Mouse (Mus musculus): ENCODE results near the gene Slc16a9. TPM values are rescaled to one million over a fixed set of nuclear protein-coding genes. Genes with fewer than 3 reads are reported as not detected.

Slc16a9 gene
- polyA plus RNA-seq, 1 experiment from 2014 or later: 1.1 TPM

- no peaks in the 10 kb centered on the region for H3K27me3 ChIP-seq (ENCODE audit: insufficient read depth, low read length)
- DNase-seq (no peak), ATAC-seq (no peak)
- WGBS (ENCODE audit: insufficient replicate concordance): 30% methylated on average over 4 of the region's 4 CpGs
- no peak overlapping the region for H3K9ac ChIP-seq (replicated peaks)
- no peaks in the 10 kb centered on the region for H3K9me3 ChIP-seq (ENCODE audit: low read length)
- no peak overlapping the region for H3K4me3 ChIP-seq (ENCODE audit: low read depth, low read length)
- H3K27ac ChIP-seq (ENCODE audit: low read depth): no peak overlapping the region
- TF ChIP-seq CTCF (IDR thresholded peaks at IDR 0.05; ENCODE audit: low read depth) (no peak), EP300 (IDR thresholded peaks at IDR 0.05; ENCODE audit: low read depth) (no peak)
- H3K36me3 ChIP-seq (replicated peaks; ENCODE audit: insufficient read depth, low read length): no peaks in the 10 kb centered on the region
- H3K4me1 ChIP-seq (ENCODE audit: insufficient read depth): peaks cover 3% of the 10 kb centered on the region; the same call in 1 of the 2 replicates
- no peak overlapping the region for H3K4me2 ChIP-seq (ENCODE audit: low read depth, low read length)
Observed at GRCm38 (mm10) chr10:70257029-70257428, 12.1 kb downstream of the Slc16a9 start.

- no peak for DNase-seq
- WGBS (ENCODE audit: insufficient replicate concordance): 78% methylated on average over 4 of the region's 4 CpGs
- TF ChIP-seq EP300 (IDR thresholded peaks at IDR 0.05; ENCODE audit: low read depth) (no peak), CTCF (IDR thresholded peaks at IDR 0.05; ENCODE audit: low read depth) (no peak)
- Histone ChIP-seq H3K4me2 (ENCODE audit: low read depth, low read length) (no peak overlapping the region), H3K36me3 (replicated peaks; ENCODE audit: insufficient read depth, low read length) (no peaks in the 10 kb centered on the region), H3K4me3 (ENCODE audit: low read depth, low read length) (no peak overlapping the region), H3K9me3 (ENCODE audit: low read length) (no peaks in the 10 kb centered on the region), H3K27me3 (ENCODE audit: insufficient read depth, low read length) (no peaks in the 10 kb centered on the region), H3K27ac (ENCODE audit: low read depth) (no peak overlapping the region), H3K9ac (replicated peaks) (no peak overlapping the region), H3K4me1 (ENCODE audit: insufficient read depth) (peaks cover 3% of the 10 kb centered on the region; the same call in 1 of the 2 replicates)
- ATAC-seq: no peak
Observed at GRCm38 (mm10) chr10:70260904-70261303, 16.0 kb downstream of the Slc16a9 start.

- Histone ChIP-seq H3K9me3 (ENCODE audit: low read length) (no peaks in the 10 kb centered on the region), H3K4me2 (ENCODE audit: low read depth, low read length) (no peak overlapping the region), H3K4me1 (ENCODE audit: insufficient read depth) (peaks cover 2% of the 10 kb centered on the region; the same call in 1 of the 2 replicates), H3K36me3 (replicated peaks; ENCODE audit: insufficient read depth, low read length) (no peaks in the 10 kb centered on the region), H3K9ac (replicated peaks) (no peak overlapping the region), H3K4me3 (ENCODE audit: low read depth, low read length) (no peak overlapping the region), H3K27me3 (ENCODE audit: insufficient read depth, low read length) (no peaks in the 10 kb centered on the region), H3K27ac (ENCODE audit: low read depth) (no peak overlapping the region)
- WGBS (ENCODE audit: insufficient replicate concordance): 63% methylated on average over 3 of the region's 3 CpGs
- no peak for TF ChIP-seq EP300 (IDR thresholded peaks at IDR 0.05; ENCODE audit: low read depth)
- TF ChIP-seq CTCF (IDR thresholded peaks at IDR 0.05; ENCODE audit: low read depth): no peak
- ATAC-seq: no peak
- no peak for DNase-seq
Observed at GRCm38 (mm10) chr10:70262051-70262450, 17.2 kb downstream of the Slc16a9 start.

GRCm38 (mm10) chr10:70263681-70264189 is 18.8 kb downstream of the Slc16a9 start:
- DNase-seq: no peak
- WGBS (ENCODE audit: insufficient replicate concordance): 78% methylated on average over 4 of the region's 4 CpGs
- no peak for TF ChIP-seq EP300 (IDR thresholded peaks at IDR 0.05; ENCODE audit: low read depth)
- TF ChIP-seq CTCF (IDR thresholded peaks at IDR 0.05; ENCODE audit: low read depth): no peak

GRCm38 (mm10) chr10:70264337-70265036 is 19.6 kb downstream of the Slc16a9 start:
- H3K9me3 ChIP-seq (ENCODE audit: low read length): no peaks in the 10 kb centered on the region
- no peak for TF ChIP-seq CTCF (IDR thresholded peaks at IDR 0.05; ENCODE audit: low read depth)
- TF ChIP-seq EP300 (IDR thresholded peaks at IDR 0.05; ENCODE audit: low read depth): no peak
- ATAC-seq: no peak
- DNase-seq: no peak
- H3K27me3 ChIP-seq (ENCODE audit: insufficient read depth, low read length): no peaks in the 10 kb centered on the region
- no peak overlapping the region for H3K27ac ChIP-seq (ENCODE audit: low read depth)
- no peaks in the 10 kb centered on the region for H3K36me3 ChIP-seq (replicated peaks; ENCODE audit: insufficient read depth, low read length)
- no peaks in the 10 kb centered on the region for H3K4me1 ChIP-seq (ENCODE audit: insufficient read depth)
- H3K4me2 ChIP-seq (ENCODE audit: low read depth, low read length): no peak overlapping the region
- 66% methylated on average over 9 of the region's 9 CpGs for WGBS (ENCODE audit: insufficient replicate concordance)
- no peak overlapping the region for H3K9ac ChIP-seq (replicated peaks)
- H3K4me3 ChIP-seq (ENCODE audit: low read depth, low read length): no peak overlapping the region

More at GRCm38 (mm10) chr10:70263681-70264189, 18.8 kb downstream of the Slc16a9 start:
- Histone ChIP-seq H3K27ac (ENCODE audit: low read depth) (no peak overlapping the region), H3K4me2 (ENCODE audit: low read depth, low read length) (no peak overlapping the region), H3K4me3 (ENCODE audit: low read depth, low read length) (no peak overlapping the region), H3K4me1 (ENCODE audit: insufficient read depth) (no peaks in the 10 kb centered on the region), H3K9me3 (ENCODE audit: low read length) (no peaks in the 10 kb centered on the region), H3K27me3 (ENCODE audit: insufficient read depth, low read length) (no peaks in the 10 kb centered on the region), H3K36me3 (replicated peaks; ENCODE audit: insufficient read depth, low read length) (no peaks in the 10 kb centered on the region), H3K9ac (replicated peaks) (no peak overlapping the region)
- ATAC-seq: no peak

- DNase-seq (no peak), ATAC-seq (no peak)
- Histone ChIP-seq H3K4me3 (ENCODE audit: low read depth, low read length) (no peak overlapping the region), H3K36me3 (replicated peaks; ENCODE audit: insufficient read depth, low read length) (no peaks in the 10 kb centered on the region), H3K27me3 (ENCODE audit: insufficient read depth, low read length) (no peaks in the 10 kb centered on the region), H3K9ac (replicated peaks) (no peak overlapping the region), H3K27ac (ENCODE audit: low read depth) (no peak overlapping the region), H3K9me3 (ENCODE audit: low read length) (no peaks in the 10 kb centered on the region), H3K4me1 (ENCODE audit: insufficient read depth) (no peaks in the 10 kb centered on the region), H3K4me2 (ENCODE audit: low read depth, low read length) (no peak overlapping the region)
- 76% methylated on average over 6 of the region's 6 CpGs for WGBS (ENCODE audit: insufficient replicate concordance)
- TF ChIP-seq EP300 (IDR thresholded peaks at IDR 0.05; ENCODE audit: low read depth) (no peak), CTCF (IDR thresholded peaks at IDR 0.05; ENCODE audit: low read depth) (no peak)
Observed at GRCm38 (mm10) chr10:70266501-70266900, 21.6 kb downstream of the Slc16a9 start.

Measured in liver, postnatal 0 days (tissue).